Mouse (Mus musculus): ENCODE measurements around the gene Nanos2. TPM values are rescaled to one million over a fixed set of nuclear protein-coding genes. Genes with fewer than 3 reads are reported as not detected.

Nanos2 gene
- total and polyA plus RNA-seq, 2 experiments from 2014 or later: 1.3 to 3.7 TPM

- Histone ChIP-seq H3K4me3 (ENCODE audit: low read depth, low read length) (0 out of 2 replicates have a peak overlapping the region, but pooled peaks have one; percentile 2), H3K9me3 (ENCODE audit: low read length) (no peaks in the 10 kb centered on the region), H3K4me2 (ENCODE audit: low read depth, low read length, poor library complexity, severe bottlenecking) (peak overlapping the region; percentile 32), H3K27ac (ENCODE audit: low read depth, low read length) (peak overlapping the region; percentile 88), H3K27me3 (ENCODE audit: insufficient read depth, low read length) (no peaks in the 10 kb centered on the region), H3K36me3 (ENCODE audit: insufficient read depth, low read length) (peaks cover 38% of the 10 kb centered on the region), H3K9ac (replicated peaks; ENCODE audit: low read length, poor library complexity, severe bottlenecking) (peak overlapping the region; percentile 42; the same call in 1 of the 2 replicates), H3K4me1 (ENCODE audit: insufficient read depth, low read length) (peaks cover 27% of the 10 kb centered on the region; the same call in 1 of the 2 replicates)
- peak; percentile 82 for DNase-seq (ENCODE audit: low spot score)
- WGBS: 13% methylated on average over 18 of the region's 18 CpGs
- ATAC-seq (ENCODE audit: low FRiP score): peak; percentile 68
- TF ChIP-seq CTCF (IDR thresholded peaks at IDR 0.05): 0 out of 2 replicates have a peak, but pooled peaks have one; percentile 9
These were observed 36.5 kb upstream of the Nanos2 start for GRCm38 (mm10) chr7:18950523-18951315.

- H3K4me1 ChIP-seq (ENCODE audit: insufficient read depth, low read length): peaks cover 27% of the 10 kb centered on the region; the same call in 1 of the 2 replicates
- peak overlapping the region; percentile 32 for H3K4me2 ChIP-seq (ENCODE audit: low read depth, low read length, poor library complexity, severe bottlenecking)
- H3K36me3 ChIP-seq (ENCODE audit: insufficient read depth, low read length): peaks cover 37% of the 10 kb centered on the region
- TF ChIP-seq CTCF (IDR thresholded peaks at IDR 0.05): no peak
- H3K27me3 ChIP-seq (ENCODE audit: insufficient read depth, low read length): no peaks in the 10 kb centered on the region
- H3K9ac ChIP-seq (replicated peaks; ENCODE audit: low read length, poor library complexity, severe bottlenecking): 0 out of 2 replicates have a peak overlapping the region, but pooled peaks have one; percentile 19
- ATAC-seq (ENCODE audit: low FRiP score): no peak
- H3K27ac ChIP-seq (ENCODE audit: low read depth, low read length): peak overlapping the region; percentile 88
- no peak overlapping the region for H3K4me3 ChIP-seq (ENCODE audit: low read depth, low read length)
- WGBS: 28% methylated on average over 15 of the region's 15 CpGs
- no peak for DNase-seq (ENCODE audit: low spot score)
- H3K9me3 ChIP-seq (ENCODE audit: low read length): no peaks in the 10 kb centered on the region
These were observed 35.8 kb upstream of the Nanos2 start for GRCm38 (mm10) chr7:18951397-18951796.

- Histone ChIP-seq H3K4me3 (ENCODE audit: low read depth, low read length) (peak overlapping the region; percentile 29), H3K27ac (ENCODE audit: low read depth, low read length) (0 out of 2 replicates have a peak overlapping the region, but pooled peaks have one; percentile 51), H3K4me1 (ENCODE audit: insufficient read depth, low read length) (peaks cover 10% of the 10 kb centered on the region), H3K9me3 (ENCODE audit: low read length) (no peaks in the 10 kb centered on the region), H3K9ac (replicated peaks; ENCODE audit: low read length, poor library complexity, severe bottlenecking) (peak overlapping the region; percentile 59), H3K4me2 (ENCODE audit: low read depth, low read length, poor library complexity, severe bottlenecking) (peak overlapping the region; percentile 56), H3K36me3 (ENCODE audit: insufficient read depth, low read length) (peaks cover 22% of the 10 kb centered on the region), H3K27me3 (ENCODE audit: insufficient read depth, low read length) (no peaks in the 10 kb centered on the region)
- DNase-seq (ENCODE audit: low spot score) (peak; percentile 72), ATAC-seq (ENCODE audit: low FRiP score) (peak; percentile 24; the same call in 1 of the 2 replicates)
- 0 out of 2 replicates have a peak, but pooled peaks have one; percentile 10 for TF ChIP-seq CTCF (IDR thresholded peaks at IDR 0.05)
- WGBS: 3% methylated on average over 66 of the region's 107 CpGs
These were observed 29.4 kb upstream of the Nanos2 start for GRCm38 (mm10) chr7:18957569-18958383.

- no peak for DNase-seq (ENCODE audit: low spot score)
- peak overlapping the region; percentile 56 for H3K4me2 ChIP-seq (ENCODE audit: low read depth, low read length, poor library complexity, severe bottlenecking)
- H3K4me1 ChIP-seq (ENCODE audit: insufficient read depth, low read length): peaks cover 12% of the 10 kb centered on the region
- no peaks in the 10 kb centered on the region for H3K9me3 ChIP-seq (ENCODE audit: low read length)
- peaks cover 22% of the 10 kb centered on the region for H3K36me3 ChIP-seq (ENCODE audit: insufficient read depth, low read length)
- peak overlapping the region; percentile 26; the same call in 1 of the 2 replicates for H3K27ac ChIP-seq (ENCODE audit: low read depth, low read length)
- H3K9ac ChIP-seq (replicated peaks; ENCODE audit: low read length, poor library complexity, severe bottlenecking): peak overlapping the region; percentile 59
- peak overlapping the region; percentile 29 for H3K4me3 ChIP-seq (ENCODE audit: low read depth, low read length)
- TF ChIP-seq CTCF (IDR thresholded peaks at IDR 0.05): no peak
- no peak for ATAC-seq (ENCODE audit: low FRiP score)
- WGBS: 15% methylated on average over 20 of the region's 21 CpGs
- H3K27me3 ChIP-seq (ENCODE audit: insufficient read depth, low read length): no peaks in the 10 kb centered on the region
These were observed 28.8 kb upstream of the Nanos2 start for GRCm38 (mm10) chr7:18958384-18958766.

- ATAC-seq (ENCODE audit: low FRiP score): no peak
- H3K27ac ChIP-seq (ENCODE audit: low read depth, low read length): 0 out of 2 replicates have a peak overlapping the region, but pooled peaks have one; percentile 26
- no peak for DNase-seq (ENCODE audit: low spot score)
- no peak overlapping the region for H3K4me2 ChIP-seq (ENCODE audit: low read depth, low read length, poor library complexity, severe bottlenecking)
- H3K9ac ChIP-seq (replicated peaks; ENCODE audit: low read length, poor library complexity, severe bottlenecking): no peak overlapping the region
- H3K4me3 ChIP-seq (ENCODE audit: low read depth, low read length): no peak overlapping the region
- no peaks in the 10 kb centered on the region for H3K27me3 ChIP-seq (ENCODE audit: insufficient read depth, low read length)
- H3K9me3 ChIP-seq (ENCODE audit: low read length): no peaks in the 10 kb centered on the region
- no peak for TF ChIP-seq CTCF (IDR thresholded peaks at IDR 0.05)
- 63% methylated on average over 8 of the region's 8 CpGs for WGBS
- H3K4me1 ChIP-seq (ENCODE audit: insufficient read depth, low read length): peaks cover 12% of the 10 kb centered on the region
- H3K36me3 ChIP-seq (ENCODE audit: insufficient read depth, low read length): peaks cover 16% of the 10 kb centered on the region; the same call in 1 of the 2 replicates
These were observed 27.8 kb upstream of the Nanos2 start for GRCm38 (mm10) chr7:18959446-18959845.
